Mouse (Mus musculus) kidney, postnatal 0 days (tissue): ENCODE results near the gene Fzr1. TPM values are rescaled to one million over a fixed set of nuclear protein-coding genes. Genes with fewer than 3 reads are reported as not detected.
A peak's percentile ranks its signal among the peaks of the same experiment; 100 is the strongest.

ENCODE experiments used
- ATAC-seq: fragments of 200-750 bp; cut with Nextera tagmentation; replicated peaks from 2 replicates; pipeline ENCODE4 v1.8.0; 2017; ENCODE audit warnings: low read depth, moderate number of reproducible peaks, moderate TSS enrichment, moderate library complexity; ENCODE audit not compliant: low FRiP score
- DNase-seq: peaks from one replicate; pipeline ENCODE4 v3.0.0-alpha.2; 2016; ENCODE audit warnings: low spot score
- H3K27ac ChIP-seq: fragments of 300-500 bp; sonication (generic); 2 replicates; pipeline ENCODE4 v1.5.1; 2014; ENCODE audit warnings: mild to moderate bottlenecking
- H3K27me3 ChIP-seq: fragments of 300-500 bp; sonication (generic); 2 replicates; pipeline ENCODE4 v1.6.1; 2014; ENCODE audit warnings: low read length, mixed read lengths; ENCODE audit not compliant: insufficient read depth
- H3K36me3 ChIP-seq: fragments of 300-500 bp; sonication (generic); 2 replicates; pipeline ENCODE4 v1.6.1; 2014; ENCODE audit warnings: low read length, mixed read lengths; ENCODE audit not compliant: insufficient read depth
- H3K4me1 ChIP-seq: fragments of 300-500 bp; sonication (generic); replicated peaks from 2 replicates; pipeline ENCODE4 v1.6.1; 2014; ENCODE audit warnings: antibody characterized with exemption, low read length, mixed read lengths; ENCODE audit not compliant: insufficient read depth
- H3K4me2 ChIP-seq: fragments of 300-500 bp; sonication (generic); 2 replicates; pipeline ENCODE4 v1.6.1; 2014; ENCODE audit warnings: mild to moderate bottlenecking, low read length, moderate library complexity, mixed read lengths
- H3K4me3 ChIP-seq: fragments of 300-500 bp; sonication (generic); replicated peaks from 2 replicates; pipeline ENCODE4 v1.5.1; 2014; ENCODE audit warnings: low read depth, low read length
- H3K9ac ChIP-seq: fragments of 300-500 bp; sonication (generic); 2 replicates; pipeline ENCODE4 v1.6.1; 2014; ENCODE audit warnings: low read depth, low read length
- H3K9me3 ChIP-seq: fragments of 300-500 bp; sonication (generic); replicated peaks from 2 replicates; pipeline ENCODE4 v1.6.1; 2016; ENCODE audit warnings: low read length, inconsistent platforms, mixed read lengths
- CTCF ChIP-seq: IDR thresholded peaks from 2 replicates; pipeline ENCODE4 v1.5.1; 2016; ENCODE audit warnings: antibody characterized with exemption, low read depth, mild to moderate bottlenecking, moderate library complexity
- WGBS: fragments of 180-500 bp; shearing (Covaris S2); extraction: QIAGEN DNeasy Blood & Tissue Kit; methylation state at CpG from one replicate; pipeline ENCODE4 v1.1.7; 2014; 5-methylcytosine and 5-hydroxymethylcytosine counted together
- polyA plus RNA-seq: library from polyadenylated mRNA; unstranded; fragments of >200 nt; fragmentation: Nextera tagmentation; extraction: Ambion mirVana; gene quantifications from 2 replicates; pipeline ENCODE4 v1.2.1, GENCODE M21; 2015

Gene Fzr1
- polyA plus RNA-seq, 1 experiment from 2014 or later, result 70.6 TPM

DNA sequence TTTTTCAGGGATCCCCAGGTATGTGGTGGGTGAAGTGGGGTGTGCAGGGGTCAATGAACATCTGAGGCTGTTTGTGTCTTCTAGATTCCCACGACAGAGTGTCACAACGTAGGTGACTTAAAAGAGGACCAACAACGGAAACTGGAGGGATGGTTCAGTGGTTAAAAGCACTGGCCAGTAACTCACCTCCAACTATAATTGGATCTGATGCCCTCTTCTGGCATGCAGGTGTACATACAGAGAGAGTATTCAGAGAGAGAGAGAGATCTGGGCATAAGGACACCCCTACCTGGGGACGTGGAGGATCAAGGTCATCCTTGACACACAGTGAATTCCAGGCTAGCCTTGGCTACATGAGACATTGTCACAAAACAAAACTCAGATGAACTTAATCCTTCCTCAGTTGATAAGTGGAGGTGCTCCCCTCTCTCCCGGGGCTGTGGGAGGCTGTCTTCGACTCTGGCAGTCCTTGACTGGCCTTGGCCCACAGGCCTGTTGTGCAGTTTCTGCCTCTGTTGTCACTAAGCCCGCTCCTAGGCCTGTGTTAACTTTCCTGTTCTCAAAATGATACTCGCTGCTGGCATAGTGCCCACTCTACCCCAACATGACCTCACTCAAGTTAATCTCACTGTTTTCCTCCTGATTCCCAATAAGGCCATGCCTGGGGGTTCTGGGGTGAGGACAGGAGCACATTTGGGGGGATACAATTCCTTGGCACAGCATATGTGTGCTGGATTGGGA is 33.7 kb downstream of the Fzr1 start:
- H3K27ac ChIP-seq, result no peak overlapping the region
- no peak for ATAC-seq
- no peak for DNase-seq
- no peak overlapping the region for H3K4me3 ChIP-seq
- peak; percentile 63 for TF ChIP-seq CTCF
- H3K9me3 ChIP-seq, result no peaks in the 10 kb centered on the region
- H3K36me3 ChIP-seq, result no peaks in the 10 kb centered on the region
- 50% methylated on average over 8 of the region's 8 CpGs for WGBS
- H3K9ac ChIP-seq, result no peak overlapping the region
- H3K4me2 ChIP-seq, result no peak overlapping the region
- H3K4me1 ChIP-seq, result 0 out of 2 replicates have a peak, but pooled peaks cover 13% of the 10 kb centered on the region
- H3K27me3 ChIP-seq, result 0 out of 2 replicates have a peak, but pooled peaks cover 18% of the 10 kb centered on the region

DNA sequence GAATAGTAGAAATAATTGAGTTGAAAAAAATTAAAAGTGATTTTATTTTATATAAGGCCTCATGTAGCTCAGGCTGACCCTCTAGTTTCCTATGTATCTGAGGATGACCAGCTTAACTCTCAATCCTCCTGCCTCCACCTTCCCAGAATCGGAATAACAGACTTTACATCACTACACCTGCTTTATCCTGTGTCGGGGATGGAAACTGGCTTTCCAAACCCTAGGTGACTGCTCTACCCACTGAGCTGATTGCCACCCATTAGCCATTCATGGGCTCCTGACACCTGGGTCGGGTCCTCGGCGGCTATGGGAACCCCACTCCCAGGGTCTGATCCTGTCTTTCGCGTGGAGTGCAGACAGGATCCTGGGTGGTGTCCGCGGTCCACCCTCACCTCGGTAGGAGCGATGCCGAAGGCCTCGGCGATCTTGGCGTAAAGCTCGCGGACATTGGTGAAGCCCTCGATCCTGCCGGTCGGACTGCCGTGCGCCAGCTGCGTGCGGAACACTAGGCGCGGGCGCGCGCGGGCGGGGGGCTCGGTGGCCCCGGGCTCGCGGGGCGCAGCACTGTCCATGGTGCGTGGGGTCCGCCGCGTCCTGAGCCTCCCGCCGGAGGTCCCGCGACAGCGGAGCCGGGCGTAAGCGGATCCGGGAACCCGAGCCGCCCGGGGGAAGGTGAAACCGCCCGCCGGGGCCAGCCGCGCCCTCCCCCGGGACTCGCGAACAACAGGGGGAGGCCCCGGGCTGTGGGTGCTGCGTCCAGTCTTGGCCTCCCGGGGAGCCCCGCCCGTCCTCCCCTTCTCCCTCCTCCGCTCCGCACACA is 35.4 kb downstream of the Fzr1 start, which contains the start of gene Gipc3:
Gipc3 (minus strand) TSS at position 581 of the 820 bp plus-strand sequence.
- Histone ChIP-seq H3K27ac (no peak within 1 kb of the TSS), H3K9me3 (no peaks in the 10 kb centered on the region), H3K4me1 (0 out of 2 replicates have a peak, but pooled peaks cover 4% of the 10 kb centered on the region), H3K4me2 (peak within 1 kb of the TSS; percentile 74), H3K9ac (peak within 1 kb of the TSS; percentile 49), H3K36me3 (no peaks in the 10 kb centered on the region), H3K27me3 (0 out of 2 replicates have a peak, but pooled peaks cover 18% of the 10 kb centered on the region), H3K4me3 (peak within 1 kb of the TSS; percentile 37)
- ATAC-seq (no peak), DNase-seq (no peak)
- no peak for TF ChIP-seq CTCF
- 4% methylated on average over 56 of the region's 67 CpGs for WGBS

DNA sequence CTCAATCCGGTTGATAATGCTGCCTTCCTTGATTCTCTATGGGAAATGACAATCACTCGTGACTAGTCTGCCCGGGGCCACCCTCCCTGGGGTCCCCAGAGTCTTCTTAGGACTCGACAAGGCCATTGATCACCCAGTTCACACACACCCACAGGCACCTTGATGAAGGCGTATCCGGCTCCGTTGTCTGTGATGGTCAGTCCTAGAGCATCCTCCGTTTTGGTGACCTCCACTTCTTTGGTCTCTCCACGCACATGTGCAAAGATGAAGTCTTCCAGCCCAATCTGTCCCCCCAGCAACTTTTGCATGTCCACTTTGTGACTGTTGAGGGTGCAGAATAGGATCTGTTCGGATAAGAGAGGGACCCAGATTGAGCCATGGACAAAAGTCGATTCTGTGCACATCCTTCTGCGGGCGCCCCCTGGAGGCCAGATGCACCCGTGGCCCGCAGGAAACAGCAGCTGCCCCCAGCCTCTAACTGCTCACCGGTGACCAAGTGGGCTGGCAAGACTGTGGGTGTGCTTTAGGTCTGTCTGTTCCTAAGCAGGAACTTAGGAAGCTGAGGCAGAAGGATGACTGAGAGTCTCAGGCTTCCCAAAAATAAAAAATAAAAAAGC is 36.9 kb downstream of the Fzr1 start:
- 35% methylated on average over 16 of the region's 16 CpGs for WGBS
- Histone ChIP-seq H3K4me3 (no peak overlapping the region), H3K27me3 (0 out of 2 replicates have a peak, but pooled peaks cover 18% of the 10 kb centered on the region), H3K4me1 (0 out of 2 replicates have a peak, but pooled peaks cover 1% of the 10 kb centered on the region), H3K9me3 (no peaks in the 10 kb centered on the region), H3K4me2 (no peak overlapping the region), H3K9ac (no peak overlapping the region), H3K36me3 (no peaks in the 10 kb centered on the region), H3K27ac (no peak overlapping the region)
- DNase-seq (peak; percentile 78), ATAC-seq (no peak)
- peak; percentile 85 for TF ChIP-seq CTCF

DNA sequence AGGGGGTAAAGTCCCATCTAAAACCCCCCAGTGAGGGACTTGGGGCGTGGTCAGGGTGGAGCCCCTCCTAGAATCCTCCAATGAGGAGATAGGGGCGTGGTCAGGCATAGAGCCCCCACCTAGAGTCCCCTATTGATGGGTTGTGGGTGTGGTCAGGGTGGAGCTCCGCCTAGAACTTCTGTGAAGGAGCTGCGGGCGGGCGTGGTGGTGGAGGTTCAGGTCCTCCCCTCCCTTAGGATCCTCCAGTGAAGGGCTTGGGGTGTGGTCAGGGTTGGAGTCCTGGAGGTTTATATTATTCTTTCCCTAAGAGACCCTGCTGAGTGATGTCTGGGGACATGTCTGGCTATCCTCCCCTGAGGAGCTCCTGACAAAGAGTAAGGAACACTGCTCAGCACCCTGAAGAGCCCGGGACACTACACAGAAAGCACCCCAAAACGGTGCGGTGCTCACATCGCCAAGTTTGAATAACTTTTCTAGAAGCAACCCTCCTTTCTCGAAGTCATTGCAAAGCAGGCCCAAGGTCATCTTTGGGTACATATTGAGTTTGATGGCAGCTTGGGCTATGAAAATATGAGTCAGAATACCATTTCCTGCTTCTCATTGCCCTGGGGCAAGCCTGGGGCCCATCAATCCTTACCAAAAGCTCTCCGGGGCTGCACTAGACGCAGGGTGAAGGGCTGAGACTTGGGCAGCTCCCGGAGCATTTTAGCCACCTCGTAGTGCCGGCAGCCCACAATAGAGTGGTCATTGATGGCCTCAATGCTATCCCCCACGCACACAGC is 37.6 kb downstream of the Fzr1 start:
- Histone ChIP-seq H3K4me1 (0 out of 2 replicates have a peak, but pooled peaks cover 8% of the 10 kb centered on the region), H3K27ac (no peak overlapping the region), H3K27me3 (0 out of 2 replicates have a peak, but pooled peaks cover 18% of the 10 kb centered on the region), H3K4me3 (no peak overlapping the region), H3K4me2 (no peak overlapping the region), H3K9me3 (no peaks in the 10 kb centered on the region), H3K36me3 (no peaks in the 10 kb centered on the region), H3K9ac (no peak overlapping the region)
- DNase-seq, result no peak
- WGBS, result 47% methylated on average over 17 of the region's 17 CpGs
- no peak for ATAC-seq
- TF ChIP-seq CTCF, result no peak

DNA sequence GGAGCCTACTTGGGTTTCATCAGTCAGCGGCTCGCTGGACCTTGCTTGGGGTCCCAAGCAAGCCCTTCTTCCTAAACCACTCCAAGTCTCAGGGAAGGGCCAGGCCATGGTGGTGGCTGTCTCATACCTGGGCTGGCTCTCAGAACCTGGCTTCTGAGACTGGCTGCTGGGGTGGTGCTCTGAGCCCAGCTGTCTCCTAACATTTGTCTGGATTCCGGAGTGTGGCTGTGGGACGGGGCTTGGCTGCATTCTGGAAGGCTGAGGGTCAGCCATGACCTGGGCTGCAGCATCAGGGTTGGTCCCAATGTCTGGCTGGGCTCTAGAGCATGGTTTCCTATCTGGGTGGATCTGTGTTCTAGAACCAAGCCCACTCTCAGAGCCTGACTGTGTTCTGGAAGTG is 41.8 kb downstream of the Fzr1 start:
- Histone ChIP-seq H3K9ac (no peak overlapping the region), H3K4me3 (no peak overlapping the region), H3K36me3 (no peaks in the 10 kb centered on the region), H3K4me1 (peaks cover 20% of the 10 kb centered on the region; the same call in 1 of the 2 replicates), H3K27me3 (no peaks in the 10 kb centered on the region), H3K4me2 (no peak overlapping the region), H3K9me3 (no peaks in the 10 kb centered on the region), H3K27ac (peak overlapping the region; percentile 66)
- DNase-seq (no peak), ATAC-seq (no peak)
- 80% methylated on average over 4 of the region's 4 CpGs for WGBS
- no peak for TF ChIP-seq CTCF
